Mouse (Mus musculus): ENCODE measurements around the gene Pgm2l1.

- no peak for TF ChIP-seq CEBPB (IDR thresholded peaks at IDR 0.05; ENCODE audit: insufficient read depth, poor library complexity, severe bottlenecking)
- no peak for TF ChIP-seq E2F4 (IDR thresholded peaks at IDR 0.05; ENCODE audit: insufficient read depth)
- TF ChIP-seq POLR2AphosphoS2 (IDR thresholded peaks at IDR 0.05; ENCODE audit: insufficient read length, low read depth): no peak
- TF ChIP-seq POLR2A (IDR thresholded peaks at IDR 0.05; ENCODE audit: insufficient read length, low read depth): no peak
- TF ChIP-seq MYOD1 (IDR thresholded peaks at IDR 0.05; ENCODE audit: control insufficient read depth in 1 of 3, insufficient read length in 2 of 3, low read depth in 2 of 3): no peak
- TF ChIP-seq USF1 (IDR thresholded peaks at IDR 0.05; ENCODE audit: low read depth): no peak
- TF ChIP-seq TCF12 (IDR thresholded peaks at IDR 0.05; ENCODE audit: insufficient read depth, poor library complexity, severe bottlenecking): no peak
- no peak for TF ChIP-seq SRF (IDR thresholded peaks at IDR 0.05; ENCODE audit: control insufficient read depth, insufficient read length, low read depth)
- TF ChIP-seq MAX (IDR thresholded peaks at IDR 0.05; ENCODE audit: low read depth): no peak
- TF ChIP-seq REST (IDR thresholded peaks at IDR 0.05; ENCODE audit: insufficient read depth, insufficient read length): no peak
- no peak for TF ChIP-seq MYOG (IDR thresholded peaks at IDR 0.05; ENCODE audit: control insufficient read depth in 1 of 3, insufficient read depth in 1 of 3, insufficient read length in 2 of 3, low read depth in 2 of 3)
These were observed 98.3 kb downstream of the Pgm2l1 start for GRCm38 (mm10) chr7:100325482-100325881.

All from myocyte (in vitro differentiated cells).